Mouse (Mus musculus): ENCODE measurements around the gene Cercam.

GRCm38 (mm10) chr2:29865125-29865524 lies 3.8 kb upstream of the Cercam start:
- TF ChIP-seq CTCF (IDR thresholded peaks at IDR 0.05; ENCODE audit: borderline replicate concordance, insufficient read depth, low read depth, low read length) (no peak), POLR2A (IDR thresholded peaks at IDR 0.05; ENCODE audit: borderline replicate concordance, insufficient read depth, low read length) (no peak)

Data from cerebellum, adult 2 months (tissue).